8 mouse cellular contexts compared by ENCODE assay signal in the genomic region with DNA sequence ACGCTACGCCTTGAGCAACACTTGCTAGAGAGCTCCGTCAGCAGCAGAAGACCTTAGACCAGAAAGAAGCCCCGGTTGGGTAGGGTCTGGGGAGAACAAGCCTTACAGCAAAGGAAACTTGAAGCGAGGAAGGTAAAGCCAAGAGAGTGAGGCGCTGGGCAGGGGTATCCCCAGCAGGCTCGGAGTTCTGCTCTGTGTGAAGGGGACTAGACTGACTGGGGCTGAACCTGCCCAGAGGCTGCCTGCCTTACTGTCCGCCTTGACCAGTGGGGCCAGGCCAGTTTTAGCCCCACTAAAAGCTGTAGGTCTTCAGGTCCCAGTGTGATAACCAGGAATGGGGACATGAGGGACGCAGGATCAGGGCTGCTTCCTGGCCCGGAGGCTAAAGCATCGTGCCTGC. TPM values are rescaled to one million over a fixed set of nuclear protein-coding genes. Genes with fewer than 3 reads are reported as not detected.
DNase-seq lines count a peak whose midpoint lies in the region; ATAC-seq and TF ChIP-seq lines count a peak whose summit lies in the region.

Gene Rbm38, plus strand, starts transcription at position 69 of the 400 bp plus-strand sequence.

- H3K4me1 ChIP-seq in cortical plate, adult 2 months (ENCODE audit: control insufficient read depth, insufficient read depth, low read length) = no peaks in the 10 kb centered on the region
- H3K4me1 ChIP-seq in heart, embryonic 11.5 days (ENCODE audit: control insufficient read depth, insufficient read depth, low read length) = peaks cover 50% of the 10 kb centered on the region
- H3K4me1 ChIP-seq in limb, embryonic 14.5 days (ENCODE audit: control insufficient read depth, insufficient read depth, low read length) = peaks cover 27% of the 10 kb centered on the region
- peaks cover 31% of the 10 kb centered on the region for H3K4me1 ChIP-seq in olfactory bulb, adult 2 months (ENCODE audit: control insufficient read depth, insufficient read depth, low read length)

- peak within 1 kb of the TSS; percentile 23; the same call in 1 of the 2 replicates for H3K4me3 ChIP-seq in cortical plate, adult 2 months (ENCODE audit: insufficient read depth, low read length)
- peak within 1 kb of the TSS; percentile 83 for H3K4me3 ChIP-seq in heart, embryonic 11.5 days (ENCODE audit: low read depth, low read length)
- peak within 1 kb of the TSS; percentile 65 for H3K4me3 ChIP-seq in limb, embryonic 14.5 days (replicated peaks; ENCODE audit: low read length)
- H3K4me3 ChIP-seq in olfactory bulb, adult 2 months (ENCODE audit: insufficient read depth, low read depth, low read length) = peak within 1 kb of the TSS; percentile 39

- 31% methylated on average over 11 of the region's 11 CpGs for WGBS in heart, embryonic 11.5 days (ENCODE audit: insufficient replicate concordance)
- WGBS in limb, embryonic 14.5 days = 33% methylated on average over 11 of the region's 11 CpGs
- 45% methylated on average over 11 of the region's 11 CpGs for WGBS in olfactory bulb, adult 2 months

- 0 out of 2 replicates have a peak, but pooled peaks cover 3% of the 10 kb centered on the region for H3K27me3 ChIP-seq in heart, embryonic 11.5 days (ENCODE audit: control insufficient read depth, insufficient read depth, low read length)
- no peaks in the 10 kb centered on the region for H3K27me3 ChIP-seq in limb, embryonic 14.5 days (ENCODE audit: control insufficient read depth, insufficient read depth, low read length)

- no peak for TF ChIP-seq CTCF in cortical plate, adult 2 months (IDR thresholded peaks at IDR 0.05; ENCODE audit: extremely low read depth, insufficient read depth, low read length)
- no peak for TF ChIP-seq CTCF in olfactory bulb, adult 2 months (IDR thresholded peaks at IDR 0.05; ENCODE audit: insufficient read depth, low read depth, low read length)

- ATAC-seq in heart, embryonic 11.5 days (replicated peaks; ENCODE audit: insufficient number of reproducible peaks, low FRiP score, low TSS enrichment) = no peak
- ATAC-seq in limb, embryonic 14.5 days (ENCODE audit: low FRiP score, low read depth) = no peak

- no peaks in the 10 kb centered on the region for H3K9me3 ChIP-seq in heart, embryonic 11.5 days (replicated peaks; ENCODE audit: control insufficient read depth, low read length)
- no peaks in the 10 kb centered on the region for H3K9me3 ChIP-seq in limb, embryonic 14.5 days (ENCODE audit: control insufficient read depth, low read length)

- peak within 1 kb of the TSS; percentile 85 for H3K4me2 ChIP-seq in heart, embryonic 11.5 days
- peak within 1 kb of the TSS; percentile 88 for H3K4me2 ChIP-seq in limb, embryonic 14.5 days (replicated peaks; ENCODE audit: low read depth, low read length, severe bottlenecking)

- peak within 1 kb of the TSS; percentile 74 for H3K9ac ChIP-seq in heart, embryonic 11.5 days (ENCODE audit: low read depth, low read length)
- H3K9ac ChIP-seq in limb, embryonic 14.5 days (ENCODE audit: low read depth, low read length, severe bottlenecking) = peak within 1 kb of the TSS; percentile 28

- no peak within 1 kb of the TSS for H3K27ac ChIP-seq in cortical plate, adult 2 months (ENCODE audit: insufficient read depth, low read length)
- H3K27ac ChIP-seq in heart, embryonic 11.5 days (ENCODE audit: low read depth, low read length) = peak within 1 kb of the TSS; percentile 76
- H3K27ac ChIP-seq in limb, embryonic 14.5 days (replicated peaks; ENCODE audit: low read depth, low read length) = no peak within 1 kb of the TSS
- H3K27ac ChIP-seq in olfactory bulb, adult 2 months (ENCODE audit: insufficient read depth, low read depth, low read length) = no peak within 1 kb of the TSS

- DNase-seq in spleen, postnatal 10 days (ENCODE audit: low spot score in 2 of 2) = peak; percentile 25 to 39
- no peak for DNase-seq in spleen, postnatal 36 days (ENCODE audit: low spot score in 2 of 2)
- DNase-seq in limb, embryonic 14.5 days (ENCODE audit: low spot score) = no peak
- no peak for DNase-seq in testis, postnatal 10 days (ENCODE audit: low spot score)
- no peak for DNase-seq in kidney, adult 8-10 months

- H3K36me3 ChIP-seq in heart, embryonic 11.5 days (ENCODE audit: control insufficient read depth, insufficient read depth, low read length) = peaks cover under 1% of the 10 kb centered on the region; the same call in 1 of the 2 replicates
- H3K36me3 ChIP-seq in limb, embryonic 14.5 days (ENCODE audit: control insufficient read depth, insufficient read depth, low read length) = peaks cover 11% of the 10 kb centered on the region

- no peak for TF ChIP-seq POLR2A in cortical plate, adult 2 months (IDR thresholded peaks at IDR 0.05; ENCODE audit: extremely low read depth, insufficient read depth, low read length)
- TF ChIP-seq POLR2A in limb, embryonic 14.5 days (IDR thresholded peaks at IDR 0.05; ENCODE audit: borderline replicate concordance, extremely low read depth, insufficient read depth, insufficient read length) = no peak
- no peak for TF ChIP-seq POLR2A in olfactory bulb, adult 2 months (IDR thresholded peaks at IDR 0.05; ENCODE audit: insufficient read depth, low read depth, low read length)

RNA-seq across cellular contexts. Expression of gene Rbm38, which starts in this region (rescaled TPM):
- 5.2 and 5.9 TPM in 2 replicates for polyA plus RNA-seq in cortical plate, adult 2 months (2012; rRNA removed)
- 161 and 169 TPM in 2 replicates for polyA plus RNA-seq in heart, embryonic 11.5 days (2014; fragmentation: Nextera tagmentation; extraction: Ambion mirVana)
- 63.5 and 99.1 TPM in 2 replicates for polyA plus RNA-seq in limb, embryonic 14.5 days (2012; rRNA removed)
- polyA plus RNA-seq in limb, embryonic 14.5 days (2014; fragmentation: Nextera tagmentation; extraction: Ambion mirVana) = 31.0 and 32.3 TPM in 2 replicates
- polyA plus RNA-seq in olfactory bulb, adult 2 months (2012; ENCODE audit: insufficient read depth, insufficient read length, low replicate concordance, missing spikeins) = not detected in 2 replicates

Comparison
In these comparisons a context has a peak if more than half of its experiments do, and no peak if none do; other contexts are left out.
1. DNase-seq: peak in spleen, postnatal 10 days (2 of 2); none in spleen, postnatal 36 days (0 of 2), limb, embryonic 14.5 days (single experiment), testis, postnatal 10 days (single experiment) and kidney, adult 8-10 months (0 of 2).
2. H3K4me3 ChIP-seq: peak in every context shown above with its lines; median percentile 83 in heart, embryonic 11.5 days; 65 in limb, embryonic 14.5 days; 39 in olfactory bulb, adult 2 months; 23 in cortical plate, adult 2 months.